Mouse (Mus musculus): ENCODE results near the gene Atp8a1. TPM values are rescaled to one million over a fixed set of nuclear protein-coding genes. Genes with fewer than 3 reads are reported as not detected.

Gene Atp8a1
- polyA plus RNA-seq, 1 experiment from 2014 or later: 41.5 TPM

- Histone ChIP-seq H3K27ac (ENCODE audit: low read length) (no peak overlapping the region), H3K4me3 (replicated peaks; ENCODE audit: low read length) (no peak overlapping the region), H3K27me3 (replicated peaks; ENCODE audit: control insufficient read depth, insufficient read depth, low read length) (no peaks in the 10 kb centered on the region), H3K4me1 (replicated peaks; ENCODE audit: control insufficient read depth, insufficient read depth, low read length) (peaks cover 16% of the 10 kb centered on the region), H3K9me3 (ENCODE audit: control insufficient read depth, low read length) (no peaks in the 10 kb centered on the region; the same call in 1 of the 2 replicates), H3K4me2 (ENCODE audit: low read length) (no peak overlapping the region), H3K36me3 (ENCODE audit: control insufficient read depth, insufficient read depth) (peaks cover 3% of the 10 kb centered on the region), H3K9ac (replicated peaks; ENCODE audit: low read depth, low read length) (no peak overlapping the region)
- peak; percentile 84 for ATAC-seq
- WGBS: 3% methylated on average over 2 of the region's 2 CpGs
These were observed 94.2 kb downstream of the Atp8a1 start for GRCm38 (mm10) chr5:67753057-67753456.

- Histone ChIP-seq H3K4me2 (ENCODE audit: low read length) (no peak overlapping the region; the same call in 1 of the 2 replicates), H3K27me3 (replicated peaks; ENCODE audit: control insufficient read depth, insufficient read depth, low read length) (no peaks in the 10 kb centered on the region), H3K9me3 (ENCODE audit: control insufficient read depth, low read length) (no peaks in the 10 kb centered on the region; the same call in 1 of the 2 replicates), H3K27ac (ENCODE audit: low read length) (0 out of 2 replicates have a peak overlapping the region, but pooled peaks have one; percentile 51), H3K36me3 (ENCODE audit: control insufficient read depth, insufficient read depth) (peaks cover 3% of the 10 kb centered on the region), H3K4me3 (replicated peaks; ENCODE audit: low read length) (no peak overlapping the region), H3K9ac (replicated peaks; ENCODE audit: low read depth, low read length) (0 out of 2 replicates have a peak overlapping the region, but pooled peaks have one; percentile 3), H3K4me1 (replicated peaks; ENCODE audit: control insufficient read depth, insufficient read depth, low read length) (peaks cover 16% of the 10 kb centered on the region)
- WGBS: 5% methylated on average over 10 of the region's 10 CpGs
- peak; percentile 74 for ATAC-seq
These were observed 94.6 kb downstream of the Atp8a1 start for GRCm38 (mm10) chr5:67752629-67753028.

- Histone ChIP-seq H3K9ac (replicated peaks; ENCODE audit: low read depth, low read length) (no peak overlapping the region), H3K36me3 (ENCODE audit: control insufficient read depth, insufficient read depth) (peaks cover 3% of the 10 kb centered on the region), H3K4me3 (replicated peaks; ENCODE audit: low read length) (no peak overlapping the region), H3K4me1 (replicated peaks; ENCODE audit: control insufficient read depth, insufficient read depth, low read length) (peaks cover 16% of the 10 kb centered on the region), H3K27ac (ENCODE audit: low read length) (no peak overlapping the region), H3K4me2 (ENCODE audit: low read length) (no peak overlapping the region), H3K27me3 (replicated peaks; ENCODE audit: control insufficient read depth, insufficient read depth, low read length) (no peaks in the 10 kb centered on the region), H3K9me3 (ENCODE audit: control insufficient read depth, low read length) (no peaks in the 10 kb centered on the region; the same call in 1 of the 2 replicates)
- 15% methylated on average over 3 of the region's 3 CpGs for WGBS
- ATAC-seq: peak; percentile 59
These were observed 95.2 kb downstream of the Atp8a1 start for GRCm38 (mm10) chr5:67752007-67752406.

GRCm38 (mm10) chr5:67739261-67739660 is 108.0 kb downstream of the Atp8a1 start:
- Histone ChIP-seq H3K27me3 (replicated peaks; ENCODE audit: control insufficient read depth, insufficient read depth, low read length) (no peaks in the 10 kb centered on the region), H3K4me1 (replicated peaks; ENCODE audit: control insufficient read depth, insufficient read depth, low read length) (no peaks in the 10 kb centered on the region), H3K4me3 (replicated peaks; ENCODE audit: low read length) (no peak overlapping the region), H3K9ac (replicated peaks; ENCODE audit: low read depth, low read length) (no peak overlapping the region), H3K9me3 (ENCODE audit: control insufficient read depth, low read length) (no peaks in the 10 kb centered on the region), H3K36me3 (ENCODE audit: control insufficient read depth, insufficient read depth) (peaks cover 7% of the 10 kb centered on the region; the same call in 1 of the 2 replicates), H3K4me2 (ENCODE audit: low read length) (no peak overlapping the region), H3K27ac (ENCODE audit: low read length) (no peak overlapping the region)
- ATAC-seq: no peak
- WGBS: 94% methylated on average over 3 of the region's 3 CpGs

GRCm38 (mm10) chr5:67738133-67738532 is 109.1 kb downstream of the Atp8a1 start:
- no peaks in the 10 kb centered on the region for H3K4me1 ChIP-seq (replicated peaks; ENCODE audit: control insufficient read depth, insufficient read depth, low read length)
- 95% methylated on average over 10 of the region's 10 CpGs for WGBS
- H3K4me2 ChIP-seq (ENCODE audit: low read length): no peak overlapping the region
- ATAC-seq: no peak
- no peaks in the 10 kb centered on the region for H3K9me3 ChIP-seq (ENCODE audit: control insufficient read depth, low read length)
- H3K36me3 ChIP-seq (ENCODE audit: control insufficient read depth, insufficient read depth): peaks cover 3% of the 10 kb centered on the region; the same call in 1 of the 2 replicates
- no peaks in the 10 kb centered on the region for H3K27me3 ChIP-seq (replicated peaks; ENCODE audit: control insufficient read depth, insufficient read depth, low read length)
- H3K9ac ChIP-seq (replicated peaks; ENCODE audit: low read depth, low read length): no peak overlapping the region
- no peak overlapping the region for H3K4me3 ChIP-seq (replicated peaks; ENCODE audit: low read length)
- no peak overlapping the region for H3K27ac ChIP-seq (ENCODE audit: low read length)

GRCm38 (mm10) chr5:67735771-67736170 is 111.5 kb downstream of the Atp8a1 start:
- no peak for ATAC-seq
- H3K4me2 ChIP-seq (ENCODE audit: low read length): no peak overlapping the region
- no peak overlapping the region for H3K27ac ChIP-seq (ENCODE audit: low read length)
- no peaks in the 10 kb centered on the region for H3K27me3 ChIP-seq (replicated peaks; ENCODE audit: control insufficient read depth, insufficient read depth, low read length)
- H3K36me3 ChIP-seq (ENCODE audit: control insufficient read depth, insufficient read depth): no peaks in the 10 kb centered on the region
- no peak overlapping the region for H3K4me3 ChIP-seq (replicated peaks; ENCODE audit: low read length)
- H3K9ac ChIP-seq (replicated peaks; ENCODE audit: low read depth, low read length): no peak overlapping the region
- no peaks in the 10 kb centered on the region for H3K4me1 ChIP-seq (replicated peaks; ENCODE audit: control insufficient read depth, insufficient read depth, low read length)
- WGBS: 96% methylated on average over 1 of the region's 1 CpGs
- H3K9me3 ChIP-seq (ENCODE audit: control insufficient read depth, low read length): no peaks in the 10 kb centered on the region

GRCm38 (mm10) chr5:67733551-67734258 is 113.5 kb downstream of the Atp8a1 start:
- H3K9me3 ChIP-seq (ENCODE audit: control insufficient read depth, low read length): no peaks in the 10 kb centered on the region
- no peak overlapping the region for H3K9ac ChIP-seq (replicated peaks; ENCODE audit: low read depth, low read length)
- no peaks in the 10 kb centered on the region for H3K4me1 ChIP-seq (replicated peaks; ENCODE audit: control insufficient read depth, insufficient read depth, low read length)
- ATAC-seq: no peak
- 76% methylated on average over 9 of the region's 9 CpGs for WGBS
- no peak overlapping the region for H3K4me2 ChIP-seq (ENCODE audit: low read length)
- H3K4me3 ChIP-seq (replicated peaks; ENCODE audit: low read length): no peak overlapping the region
- H3K27me3 ChIP-seq (replicated peaks; ENCODE audit: control insufficient read depth, insufficient read depth, low read length): no peaks in the 10 kb centered on the region
- no peak overlapping the region for H3K27ac ChIP-seq (ENCODE audit: low read length)
- 0 out of 2 replicates have a peak, but pooled peaks cover 4% of the 10 kb centered on the region for H3K36me3 ChIP-seq (ENCODE audit: control insufficient read depth, insufficient read depth)

GRCm38 (mm10) chr5:67733150-67733549 is 114.1 kb downstream of the Atp8a1 start:
- Histone ChIP-seq H3K4me2 (ENCODE audit: low read length) (no peak overlapping the region), H3K4me1 (replicated peaks; ENCODE audit: control insufficient read depth, insufficient read depth, low read length) (no peaks in the 10 kb centered on the region), H3K27ac (ENCODE audit: low read length) (no peak overlapping the region), H3K27me3 (replicated peaks; ENCODE audit: control insufficient read depth, insufficient read depth, low read length) (no peaks in the 10 kb centered on the region), H3K9me3 (ENCODE audit: control insufficient read depth, low read length) (no peaks in the 10 kb centered on the region), H3K4me3 (replicated peaks; ENCODE audit: low read length) (no peak overlapping the region), H3K9ac (replicated peaks; ENCODE audit: low read depth, low read length) (no peak overlapping the region), H3K36me3 (ENCODE audit: control insufficient read depth, insufficient read depth) (0 out of 2 replicates have a peak, but pooled peaks cover 4% of the 10 kb centered on the region)
- WGBS: 75% methylated on average over 6 of the region's 6 CpGs
- ATAC-seq: no peak

GRCm38 (mm10) chr5:67727755-67728154 is 119.5 kb downstream of the Atp8a1 start:
- 17% methylated on average over 2 of the region's 2 CpGs for WGBS
- Histone ChIP-seq H3K4me1 (replicated peaks; ENCODE audit: control insufficient read depth, insufficient read depth, low read length) (no peaks in the 10 kb centered on the region), H3K9ac (replicated peaks; ENCODE audit: low read depth, low read length) (no peak overlapping the region), H3K4me3 (replicated peaks; ENCODE audit: low read length) (no peak overlapping the region), H3K27ac (ENCODE audit: low read length) (no peak overlapping the region), H3K36me3 (ENCODE audit: control insufficient read depth, insufficient read depth) (0 out of 2 replicates have a peak, but pooled peaks cover 4% of the 10 kb centered on the region), H3K4me2 (ENCODE audit: low read length) (no peak overlapping the region), H3K9me3 (ENCODE audit: control insufficient read depth, low read length) (no peaks in the 10 kb centered on the region), H3K27me3 (replicated peaks; ENCODE audit: control insufficient read depth, insufficient read depth, low read length) (no peaks in the 10 kb centered on the region)
- ATAC-seq: peak; percentile 57; the same call in 1 of the 2 replicates
